Mouse (Mus musculus): ENCODE data around the gene Tcf20. TPM values are rescaled to one million over a fixed set of nuclear protein-coding genes. Genes with fewer than 3 reads are reported as not detected.

The Tcf20 gene
- polyA plus RNA-seq, 1 experiment from 2014 or later: 15.2 TPM

GRCm38 (mm10) chr15:82907306-82907705, 80.4 kb downstream of the Tcf20 start:
- Histone ChIP-seq H3K27me3 (peaks cover 16% of the 10 kb centered on the region), H3K9ac (no peak overlapping the region)
- WGBS: 75% methylated on average over 5 of the region's 5 CpGs

GRCm38 (mm10) chr15:82906574-82907061, 81.1 kb downstream of the Tcf20 start:
- H3K4me3 ChIP-seq: no peak overlapping the region
- H3K9me3 ChIP-seq: no peaks in the 10 kb centered on the region
- 0 out of 2 replicates have a peak overlapping the region, but pooled peaks have one; percentile 33 for H3K27ac ChIP-seq
- H3K4me1 ChIP-seq: peaks cover 75% of the 10 kb centered on the region
- H3K36me3 ChIP-seq: no peaks in the 10 kb centered on the region
- H3K27me3 ChIP-seq: peaks cover 10% of the 10 kb centered on the region
- ATAC-seq (ENCODE audit: insufficient number of reproducible peaks, insufficient read depth, low FRiP score, low TSS enrichment, low read depth): no peak
- H3K9ac ChIP-seq: no peak overlapping the region
- H3K4me2 ChIP-seq: no peak overlapping the region
- 54% methylated on average over 7 of the region's 7 CpGs for WGBS

More at GRCm38 (mm10) chr15:82907306-82907705, 80.4 kb downstream of the Tcf20 start:
- H3K4me1 ChIP-seq: peaks cover 75% of the 10 kb centered on the region
- ATAC-seq (ENCODE audit: insufficient number of reproducible peaks, insufficient read depth, low FRiP score, low TSS enrichment, low read depth): no peak
- H3K4me3 ChIP-seq: no peak overlapping the region
- H3K36me3 ChIP-seq: no peaks in the 10 kb centered on the region
- H3K4me2 ChIP-seq: no peak overlapping the region
- 0 out of 2 replicates have a peak overlapping the region, but pooled peaks have one; percentile 33 for H3K27ac ChIP-seq
- no peaks in the 10 kb centered on the region for H3K9me3 ChIP-seq

GRCm38 (mm10) chr15:82905431-82906395, 82.0 kb downstream of the Tcf20 start:
- H3K36me3 ChIP-seq: no peaks in the 10 kb centered on the region
- no peak overlapping the region for H3K9ac ChIP-seq
- H3K27me3 ChIP-seq: peaks cover 5% of the 10 kb centered on the region; the same call in 1 of the 2 replicates
- H3K4me2 ChIP-seq: no peak overlapping the region
- H3K4me1 ChIP-seq: peaks cover 75% of the 10 kb centered on the region
- H3K4me3 ChIP-seq: no peak overlapping the region
- no peak overlapping the region for H3K27ac ChIP-seq
- WGBS: 58% methylated on average over 8 of the region's 8 CpGs
- ATAC-seq (ENCODE audit: insufficient number of reproducible peaks, insufficient read depth, low FRiP score, low TSS enrichment, low read depth): no peak
- H3K9me3 ChIP-seq: no peaks in the 10 kb centered on the region

GRCm38 (mm10) chr15:82904526-82904925, 83.1 kb downstream of the Tcf20 start:
- Histone ChIP-seq H3K9ac (0 out of 2 replicates have a peak overlapping the region, but pooled peaks have one; percentile 12), H3K4me2 (no peak overlapping the region), H3K36me3 (no peaks in the 10 kb centered on the region), H3K9me3 (no peaks in the 10 kb centered on the region), H3K27ac (no peak overlapping the region), H3K27me3 (no peaks in the 10 kb centered on the region), H3K4me1 (peaks cover 83% of the 10 kb centered on the region), H3K4me3 (no peak overlapping the region)
- ATAC-seq (ENCODE audit: insufficient number of reproducible peaks, insufficient read depth, low FRiP score, low TSS enrichment, low read depth): no peak
- 38% methylated on average over 7 of the region's 7 CpGs for WGBS

GRCm38 (mm10) chr15:82902521-82902920, 85.2 kb downstream of the Tcf20 start:
- Histone ChIP-seq H3K9me3 (no peaks in the 10 kb centered on the region), H3K27me3 (no peaks in the 10 kb centered on the region), H3K4me3 (no peak overlapping the region), H3K27ac (no peak overlapping the region), H3K4me2 (no peak overlapping the region), H3K4me1 (peaks cover 73% of the 10 kb centered on the region), H3K36me3 (no peaks in the 10 kb centered on the region), H3K9ac (no peak overlapping the region)
- WGBS: 41% methylated on average over 4 of the region's 4 CpGs
- ATAC-seq (ENCODE audit: insufficient number of reproducible peaks, insufficient read depth, low FRiP score, low TSS enrichment, low read depth): no peak

- Histone ChIP-seq H3K4me1 (peaks cover 68% of the 10 kb centered on the region), H3K9ac (0 out of 2 replicates have a peak overlapping the region, but pooled peaks have one; percentile 27), H3K27me3 (no peaks in the 10 kb centered on the region), H3K36me3 (no peaks in the 10 kb centered on the region), H3K9me3 (no peaks in the 10 kb centered on the region), H3K4me3 (no peak overlapping the region), H3K4me2 (peak overlapping the region; percentile 18; the same call in 1 of the 2 replicates), H3K27ac (peak overlapping the region; percentile 44; the same call in 1 of the 2 replicates)
- 22% methylated on average over 6 of the region's 6 CpGs for WGBS
- ATAC-seq (ENCODE audit: insufficient number of reproducible peaks, insufficient read depth, low FRiP score, low TSS enrichment, low read depth): no peak
These were observed 86.4 kb downstream of the Tcf20 start for GRCm38 (mm10) chr15:82901306-82901705.

GRCm38 (mm10) chr15:82900331-82900730, 87.3 kb downstream of the Tcf20 start:
- no peaks in the 10 kb centered on the region for H3K9me3 ChIP-seq
- H3K4me3 ChIP-seq: peak overlapping the region; percentile 95
- peak overlapping the region; percentile 93 for H3K4me2 ChIP-seq
- peak overlapping the region; percentile 63 for H3K9ac ChIP-seq
- WGBS: 23% methylated on average over 3 of the region's 3 CpGs
- no peak for ATAC-seq (ENCODE audit: insufficient number of reproducible peaks, insufficient read depth, low FRiP score, low TSS enrichment, low read depth)
- H3K36me3 ChIP-seq: no peaks in the 10 kb centered on the region
- H3K27me3 ChIP-seq: no peaks in the 10 kb centered on the region
- peak overlapping the region; percentile 68 for H3K27ac ChIP-seq
- H3K4me1 ChIP-seq: peaks cover 64% of the 10 kb centered on the region

- peak overlapping the region; percentile 87 for H3K27ac ChIP-seq
- H3K9ac ChIP-seq: peak overlapping the region; percentile 88
- no peaks in the 10 kb centered on the region for H3K36me3 ChIP-seq
- peak overlapping the region; percentile 95 for H3K4me3 ChIP-seq
- no peaks in the 10 kb centered on the region for H3K9me3 ChIP-seq
- peak overlapping the region; percentile 93 for H3K4me2 ChIP-seq
- H3K4me1 ChIP-seq: peaks cover 59% of the 10 kb centered on the region
- H3K27me3 ChIP-seq: no peaks in the 10 kb centered on the region
- peak; percentile 86 for ATAC-seq (ENCODE audit: insufficient number of reproducible peaks, insufficient read depth, low FRiP score, low TSS enrichment, low read depth)
- WGBS: under 1% methylated on average over 22 of the region's 56 CpGs
These were observed 87.9 kb downstream of the Tcf20 start for GRCm38 (mm10) chr15:82899676-82900301.

- H3K4me3 ChIP-seq: peak overlapping the region; percentile 95
- peaks cover 55% of the 10 kb centered on the region for H3K4me1 ChIP-seq
- no peaks in the 10 kb centered on the region for H3K36me3 ChIP-seq
- peak; percentile 76 for ATAC-seq (ENCODE audit: insufficient number of reproducible peaks, insufficient read depth, low FRiP score, low TSS enrichment, low read depth)
- peak overlapping the region; percentile 87 for H3K27ac ChIP-seq
- no peaks in the 10 kb centered on the region for H3K9me3 ChIP-seq
- WGBS: under 1% methylated on average over 89 of the region's 98 CpGs
- H3K27me3 ChIP-seq: no peaks in the 10 kb centered on the region
- H3K9ac ChIP-seq: peak overlapping the region; percentile 88
- peak overlapping the region; percentile 93 for H3K4me2 ChIP-seq
These were observed 88.7 kb downstream of the Tcf20 start for GRCm38 (mm10) chr15:82898740-82899675.

- H3K27ac ChIP-seq: peak overlapping the region; percentile 87
- H3K9me3 ChIP-seq: no peaks in the 10 kb centered on the region
- peaks cover 57% of the 10 kb centered on the region for H3K4me1 ChIP-seq
- no peak for ATAC-seq (ENCODE audit: insufficient number of reproducible peaks, insufficient read depth, low FRiP score, low TSS enrichment, low read depth)
- H3K27me3 ChIP-seq: no peaks in the 10 kb centered on the region
- H3K36me3 ChIP-seq: no peaks in the 10 kb centered on the region
- H3K4me2 ChIP-seq: peak overlapping the region; percentile 93
- peak overlapping the region; percentile 88 for H3K9ac ChIP-seq
- 6% methylated on average over 11 of the region's 11 CpGs for WGBS
- peak overlapping the region; percentile 95 for H3K4me3 ChIP-seq
These were observed 89.4 kb downstream of the Tcf20 start for GRCm38 (mm10) chr15:82898141-82898739.

Data from embryonic facial prominence, embryonic 13.5 days (tissue).